Mouse (Mus musculus) liver, embryonic 12.5 days (tissue): ENCODE results near the gene Gpx3. TPM values are rescaled to one million over a fixed set of nuclear protein-coding genes. Genes with fewer than 3 reads are reported as not detected.

Experiments
- ATAC-seq: fragments of 200-750 bp; cut with Nextera tagmentation; 2 replicates; pipeline ENCODE4 v1.8.0; 2017; ENCODE audit warnings: moderate number of reproducible peaks, mild to moderate bottlenecking, moderate library complexity
- H3K27ac ChIP-seq: fragments of 300-500 bp; sonication (generic); 2 replicates; pipeline ENCODE4 v1.5.1; 2016; ENCODE audit warnings: mild to moderate bottlenecking
- H3K27me3 ChIP-seq: fragments of 300-500 bp; sonication (generic); replicated peaks from 2 replicates; pipeline ENCODE4 v1.6.1; 2016; ENCODE audit warnings: mild to moderate bottlenecking, moderate library complexity
- H3K36me3 ChIP-seq: fragments of 300-500 bp; sonication (generic); 2 replicates; pipeline ENCODE4 v1.6.1; 2016; ENCODE audit warnings: mild to moderate bottlenecking, moderate library complexity
- H3K4me1 ChIP-seq: fragments of 300-500 bp; sonication (generic); 2 replicates; pipeline ENCODE4 v1.6.1; 2016
- H3K4me2 ChIP-seq: fragments of 300-500 bp; sonication (generic); 2 replicates; pipeline ENCODE4 v1.6.1; 2016; ENCODE audit warnings: mild to moderate bottlenecking, moderate library complexity
- H3K4me3 ChIP-seq: fragments of 300-500 bp; sonication (generic); 2 replicates; pipeline ENCODE4 v1.5.1; 2016; ENCODE audit warnings: mild to moderate bottlenecking, moderate library complexity
- H3K9ac ChIP-seq: fragments of 300-500 bp; sonication (generic); 2 replicates; pipeline ENCODE4 v1.6.1; 2016; ENCODE audit warnings: mild to moderate bottlenecking, moderate library complexity
- H3K9me3 ChIP-seq: fragments of 300-500 bp; sonication (generic); replicated peaks from 2 replicates; pipeline ENCODE4 v1.6.1; 2016; ENCODE audit warnings: mild to moderate bottlenecking, moderate library complexity
- WGBS: fragments of 180-500 bp; shearing (Covaris S2); methylation state at CpG from one replicate; pipeline ENCODE4 v1.1.7; 2016; ENCODE audit not compliant: insufficient replicate concordance; 5-methylcytosine and 5-hydroxymethylcytosine counted together
- polyA plus RNA-seq: library from polyadenylated mRNA; unstranded; fragments of >200 nt; fragmentation: Nextera tagmentation; extraction: Ambion mirVana; gene quantifications from 2 replicates; pipeline ENCODE4 v1.2.1, GENCODE M21; 2016

Gene Gpx3
- polyA plus RNA-seq, 1 experiment from 2014 or later = 30.9 TPM

DNA sequence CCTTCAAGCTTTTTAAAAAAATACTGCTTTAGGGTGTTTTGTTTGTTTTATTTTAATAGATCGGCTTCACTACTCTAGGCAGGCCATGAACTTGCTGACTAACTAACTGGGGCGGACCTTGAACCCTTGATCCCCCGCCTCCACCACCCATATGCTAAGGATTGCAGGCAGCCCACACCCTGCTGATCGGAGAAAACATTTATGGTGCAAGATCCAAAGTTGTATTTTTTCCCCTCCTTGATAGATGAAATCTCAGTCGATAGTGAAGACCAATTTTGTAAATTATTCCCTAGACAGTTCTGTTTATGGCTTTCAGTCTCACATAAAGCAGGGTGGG is 35.2 kb upstream of the Gpx3 start:
- Histone ChIP-seq H3K9me3 (no peaks in the 10 kb centered on the region), H3K4me3 (peak overlapping the region; percentile 87), H3K9ac (peak overlapping the region; percentile 96), H3K27ac (peak overlapping the region; percentile 94), H3K36me3 (peaks cover 37% of the 10 kb centered on the region), H3K4me1 (peaks cover 43% of the 10 kb centered on the region), H3K4me2 (peak overlapping the region; percentile 94), H3K27me3 (no peaks in the 10 kb centered on the region)
- 2% methylated on average over 5 of the region's 5 CpGs for WGBS
- peak; percentile 64 for ATAC-seq

DNA sequence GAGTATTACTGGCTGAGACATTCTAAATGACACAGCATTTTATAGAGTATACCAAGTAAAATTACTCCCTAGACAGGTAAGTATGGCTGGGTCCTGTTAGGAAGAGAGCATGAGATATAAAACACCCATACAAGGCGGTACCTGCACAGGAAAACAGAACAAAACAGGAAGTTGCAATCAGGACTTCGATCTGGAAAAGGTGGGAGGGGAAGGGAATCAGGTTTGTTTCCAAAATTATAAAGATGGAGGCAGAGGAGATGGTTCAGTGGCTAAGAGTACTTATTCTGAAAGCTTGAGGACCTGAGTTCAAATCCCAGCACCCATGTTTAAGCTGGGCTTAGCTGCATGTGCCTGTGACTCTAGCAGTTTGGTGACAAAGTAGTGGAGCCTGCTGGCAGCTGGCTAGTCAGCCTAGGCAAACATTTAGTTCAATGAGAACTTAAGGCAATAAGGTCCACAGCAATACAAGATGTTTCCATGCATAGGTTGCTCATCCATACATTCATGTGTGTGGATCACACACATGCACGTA is 34.3 kb upstream of the Gpx3 start:
- Histone ChIP-seq H3K36me3 (peaks cover 47% of the 10 kb centered on the region), H3K27ac (peak overlapping the region; percentile 94), H3K27me3 (no peaks in the 10 kb centered on the region), H3K4me3 (peak overlapping the region; percentile 87), H3K4me1 (peaks cover 43% of the 10 kb centered on the region), H3K9ac (peak overlapping the region; percentile 96), H3K9me3 (no peaks in the 10 kb centered on the region), H3K4me2 (peak overlapping the region; percentile 94)
- no peak for ATAC-seq
- WGBS = 64% methylated on average over 3 of the region's 3 CpGs

DNA sequence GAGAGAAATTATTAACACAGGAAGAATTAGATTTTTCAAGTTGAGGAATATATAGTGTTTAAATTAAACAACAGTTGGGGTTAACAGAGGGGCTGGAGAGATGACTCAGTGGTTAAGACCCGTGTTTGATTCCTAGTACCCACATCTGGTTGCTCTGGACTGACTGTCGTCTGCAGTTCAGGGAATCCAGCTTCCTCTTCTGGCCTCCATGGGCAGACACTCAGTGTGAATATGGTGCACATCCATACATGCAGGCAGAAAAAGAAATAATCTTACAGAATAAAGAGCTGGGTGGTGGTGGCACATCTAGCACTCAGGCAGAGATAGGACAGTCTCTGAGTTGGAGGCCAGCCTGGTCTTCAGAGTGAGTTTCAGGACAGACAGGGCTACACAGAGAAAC is 33.8 kb upstream of the Gpx3 start:
- Histone ChIP-seq H3K9me3 (no peaks in the 10 kb centered on the region), H3K27ac (peak overlapping the region; percentile 94), H3K4me3 (peak overlapping the region; percentile 87; the same call in 1 of the 2 replicates), H3K4me1 (peaks cover 40% of the 10 kb centered on the region), H3K4me2 (peak overlapping the region; percentile 94), H3K27me3 (no peaks in the 10 kb centered on the region), H3K9ac (0 out of 2 replicates have a peak overlapping the region, but pooled peaks have one; percentile 31), H3K36me3 (peaks cover 51% of the 10 kb centered on the region)
- WGBS = 46% methylated on average over 2 of the region's 2 CpGs
- ATAC-seq = no peak

DNA sequence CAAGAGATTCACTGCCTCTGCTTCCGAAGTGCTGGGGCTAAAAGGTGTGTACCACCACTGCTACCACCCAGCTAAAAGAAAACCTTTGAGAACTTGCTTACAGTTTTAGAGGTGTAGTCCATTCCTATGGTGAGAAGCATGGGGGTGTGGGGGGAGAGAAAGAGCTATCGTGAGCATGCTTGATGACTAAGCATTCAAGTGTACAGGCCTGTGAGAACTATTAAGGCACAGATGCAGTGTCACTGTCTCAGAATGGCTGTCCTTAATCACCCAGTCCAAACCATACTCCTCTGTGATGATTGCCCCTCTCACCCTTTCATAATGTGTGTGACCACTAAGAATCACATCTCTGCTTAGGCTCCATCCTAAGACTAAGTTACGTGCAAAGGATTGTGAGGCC is 32.9 kb upstream of the Gpx3 start:
- peak overlapping the region; percentile 75 for H3K27ac ChIP-seq
- H3K9ac ChIP-seq = peak overlapping the region; percentile 42; the same call in 1 of the 2 replicates
- peaks cover 60% of the 10 kb centered on the region for H3K36me3 ChIP-seq
- no peaks in the 10 kb centered on the region for H3K9me3 ChIP-seq
- H3K4me3 ChIP-seq = no peak overlapping the region
- ATAC-seq = peak; percentile 38; the same call in 1 of the 2 replicates
- peak overlapping the region; percentile 34; the same call in 1 of the 2 replicates for H3K4me2 ChIP-seq
- H3K27me3 ChIP-seq = no peaks in the 10 kb centered on the region
- peaks cover 40% of the 10 kb centered on the region for H3K4me1 ChIP-seq
- 70% methylated on average over 3 of the region's 3 CpGs for WGBS

DNA sequence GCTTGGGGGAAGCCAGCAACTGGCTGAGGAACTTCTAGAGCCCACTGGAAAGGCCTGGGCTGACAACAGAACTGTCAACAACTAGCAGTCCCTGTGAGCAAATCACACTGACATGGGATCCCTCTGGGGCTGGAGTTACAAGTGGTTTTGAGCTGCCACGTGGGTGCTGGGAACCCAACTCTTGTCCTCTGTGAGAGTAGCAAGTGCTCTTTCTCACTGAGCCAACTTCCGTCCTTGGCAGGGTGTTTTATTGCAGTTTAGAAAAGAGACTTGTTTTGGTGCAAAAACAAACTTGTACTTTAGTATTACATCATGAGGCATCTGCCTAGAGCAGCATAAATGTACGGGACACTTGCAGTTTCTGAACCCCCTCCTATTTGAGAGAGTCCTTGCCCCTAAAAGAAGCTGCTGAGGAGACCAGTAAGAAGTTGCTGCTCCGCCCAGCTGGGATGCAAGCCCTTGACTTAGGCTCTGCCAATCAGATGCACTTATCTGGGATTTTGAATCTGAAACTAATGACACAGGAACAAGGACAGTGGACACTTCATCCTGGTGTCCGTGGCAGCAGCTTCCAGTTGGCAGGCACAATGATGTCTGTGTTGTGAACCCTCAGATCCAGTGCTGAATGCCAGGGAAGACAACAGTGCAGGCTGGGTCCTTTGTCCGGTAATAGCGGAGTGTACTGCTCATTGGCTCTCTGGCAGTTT is 30.3 kb upstream of the Gpx3 start:
- Histone ChIP-seq H3K27me3 (no peaks in the 10 kb centered on the region), H3K4me1 (peaks cover 28% of the 10 kb centered on the region), H3K9ac (no peak overlapping the region), H3K27ac (no peak overlapping the region), H3K4me2 (no peak overlapping the region), H3K4me3 (no peak overlapping the region), H3K36me3 (peaks cover 64% of the 10 kb centered on the region), H3K9me3 (no peaks in the 10 kb centered on the region)
- 75% methylated on average over 7 of the region's 7 CpGs for WGBS
- no peak for ATAC-seq

DNA sequence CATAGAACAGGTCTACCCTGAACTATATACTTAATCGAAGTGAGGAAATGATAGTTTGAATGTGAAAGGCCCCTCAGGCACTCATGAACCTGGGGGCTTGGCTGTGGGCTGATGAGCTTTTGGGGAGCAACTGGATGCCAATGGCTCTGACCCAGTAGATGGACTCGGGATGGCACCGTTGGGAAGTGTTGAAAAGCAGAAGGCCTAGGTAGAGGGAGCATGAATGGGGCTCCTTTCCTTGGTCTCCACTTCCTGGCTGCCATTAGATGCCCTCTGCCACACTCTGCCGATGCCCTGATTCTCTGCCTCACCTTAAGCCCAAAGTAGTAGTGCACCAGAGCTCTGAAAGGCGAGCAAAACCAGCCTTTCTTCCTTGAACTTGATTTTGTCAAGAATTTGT is 26.2 kb upstream of the Gpx3 start:
- Histone ChIP-seq H3K4me2 (no peak overlapping the region), H3K9me3 (no peaks in the 10 kb centered on the region), H3K36me3 (peaks cover 37% of the 10 kb centered on the region), H3K4me3 (no peak overlapping the region), H3K27ac (no peak overlapping the region), H3K9ac (no peak overlapping the region), H3K27me3 (no peaks in the 10 kb centered on the region), H3K4me1 (peaks cover 9% of the 10 kb centered on the region)
- 66% methylated on average over 5 of the region's 5 CpGs for WGBS
- no peak for ATAC-seq

DNA sequence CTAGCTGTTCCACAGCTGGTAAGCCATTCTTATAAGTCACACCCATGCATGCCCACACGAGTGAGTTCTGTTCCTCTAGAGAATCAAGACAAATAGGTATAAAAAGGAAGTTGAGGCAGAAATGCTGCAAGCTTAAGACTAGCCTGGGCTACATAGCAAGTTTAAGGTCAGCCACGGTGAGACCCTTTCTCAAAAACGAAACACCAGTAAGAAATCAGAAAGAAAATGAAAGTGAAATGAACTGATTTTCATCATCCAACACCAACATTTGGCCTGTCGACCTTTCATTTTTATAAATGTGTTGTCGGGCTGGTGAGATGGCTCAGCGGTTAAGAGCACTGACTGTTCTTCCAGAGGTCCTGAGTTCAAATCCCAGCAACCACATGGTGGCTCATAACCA is 23.4 kb upstream of the Gpx3 start:
- no peak for ATAC-seq
- H3K9me3 ChIP-seq = no peaks in the 10 kb centered on the region
- no peak overlapping the region for H3K27ac ChIP-seq
- H3K27me3 ChIP-seq = no peaks in the 10 kb centered on the region
- H3K4me3 ChIP-seq = no peak overlapping the region
- WGBS = 55% methylated on average over 6 of the region's 6 CpGs
- H3K36me3 ChIP-seq = peaks cover 8% of the 10 kb centered on the region
- H3K4me1 ChIP-seq = peaks cover 14% of the 10 kb centered on the region
- no peak overlapping the region for H3K9ac ChIP-seq
- H3K4me2 ChIP-seq = no peak overlapping the region

DNA sequence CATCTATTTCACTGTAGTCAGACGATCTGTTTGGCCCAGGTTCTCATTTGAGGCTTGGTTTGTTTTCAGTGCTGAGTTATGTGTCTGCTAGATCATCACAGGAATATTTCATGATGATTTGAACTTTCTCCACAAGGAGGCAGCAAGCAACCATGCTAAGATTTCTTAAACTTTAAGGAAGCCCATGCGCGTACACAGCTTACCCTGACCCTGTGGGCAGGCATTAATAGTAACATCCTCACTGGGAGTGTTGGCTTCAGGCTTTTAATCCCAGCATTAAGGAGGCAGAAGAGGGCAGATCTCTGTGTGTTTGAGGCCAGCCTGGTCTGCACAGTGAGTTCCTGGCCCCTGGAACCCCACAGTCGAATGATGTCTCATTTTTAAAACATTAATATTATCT is 22.8 kb upstream of the Gpx3 start:
- Histone ChIP-seq H3K9ac (no peak overlapping the region), H3K36me3 (peaks cover 3% of the 10 kb centered on the region), H3K9me3 (no peaks in the 10 kb centered on the region), H3K4me1 (peaks cover 18% of the 10 kb centered on the region), H3K27me3 (no peaks in the 10 kb centered on the region), H3K4me3 (no peak overlapping the region), H3K27ac (no peak overlapping the region), H3K4me2 (no peak overlapping the region)
- WGBS = 22% methylated on average over 4 of the region's 4 CpGs
- no peak for ATAC-seq

DNA sequence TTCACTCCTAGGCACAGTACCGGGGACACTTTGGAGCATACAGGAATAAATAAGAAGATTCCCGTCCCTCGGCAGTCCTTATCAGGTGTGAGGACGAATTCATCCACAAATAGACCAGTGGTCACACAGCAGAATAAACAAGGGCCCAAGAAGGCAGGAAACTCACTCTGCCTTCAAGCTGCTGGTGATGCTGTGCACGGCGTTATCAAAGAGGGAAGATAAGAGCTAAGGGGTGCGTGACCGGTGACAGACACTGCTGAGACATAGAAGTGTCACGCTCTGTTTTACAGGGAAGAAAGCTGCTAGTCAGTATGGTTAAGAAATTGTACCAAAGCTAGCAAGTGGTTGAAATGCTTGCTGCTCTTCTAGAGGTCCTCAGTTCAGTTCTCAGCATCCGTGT is 22.3 kb upstream of the Gpx3 start:
- Histone ChIP-seq H3K9ac (no peak overlapping the region), H3K27ac (no peak overlapping the region), H3K4me2 (no peak overlapping the region), H3K4me1 (peaks cover 23% of the 10 kb centered on the region), H3K27me3 (no peaks in the 10 kb centered on the region), H3K4me3 (no peak overlapping the region), H3K36me3 (no peaks in the 10 kb centered on the region), H3K9me3 (no peaks in the 10 kb centered on the region)
- 23% methylated on average over 10 of the region's 10 CpGs for WGBS
- no peak for ATAC-seq

DNA sequence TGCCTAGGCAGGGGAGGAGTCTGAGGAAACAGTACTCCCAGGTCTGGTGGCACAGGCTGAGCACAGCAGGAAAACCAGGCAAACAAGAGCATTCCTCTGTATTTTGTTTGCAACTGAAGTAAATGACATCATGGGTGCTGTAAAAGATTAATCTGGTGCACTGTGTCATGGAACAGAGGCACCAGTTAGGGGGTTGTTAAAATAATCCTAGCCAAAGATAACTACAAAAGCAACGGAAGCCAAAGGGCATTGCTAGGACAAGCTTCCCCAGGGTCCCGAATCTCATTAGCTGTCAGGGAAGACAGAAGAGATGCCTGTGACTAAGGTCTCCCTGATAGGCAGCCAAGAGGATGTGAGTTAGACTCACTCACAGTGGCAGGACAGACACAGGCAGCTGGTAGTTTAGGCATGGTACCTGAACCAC is 21.2 kb upstream of the Gpx3 start:
- Histone ChIP-seq H3K36me3 (no peaks in the 10 kb centered on the region), H3K9me3 (no peaks in the 10 kb centered on the region), H3K4me1 (peaks cover 30% of the 10 kb centered on the region), H3K4me2 (no peak overlapping the region), H3K4me3 (no peak overlapping the region), H3K27me3 (no peaks in the 10 kb centered on the region), H3K9ac (no peak overlapping the region), H3K27ac (no peak overlapping the region)
- 39% methylated on average over 2 of the region's 2 CpGs for WGBS
- ATAC-seq = peak; percentile 44; the same call in 1 of the 2 replicates

DNA sequence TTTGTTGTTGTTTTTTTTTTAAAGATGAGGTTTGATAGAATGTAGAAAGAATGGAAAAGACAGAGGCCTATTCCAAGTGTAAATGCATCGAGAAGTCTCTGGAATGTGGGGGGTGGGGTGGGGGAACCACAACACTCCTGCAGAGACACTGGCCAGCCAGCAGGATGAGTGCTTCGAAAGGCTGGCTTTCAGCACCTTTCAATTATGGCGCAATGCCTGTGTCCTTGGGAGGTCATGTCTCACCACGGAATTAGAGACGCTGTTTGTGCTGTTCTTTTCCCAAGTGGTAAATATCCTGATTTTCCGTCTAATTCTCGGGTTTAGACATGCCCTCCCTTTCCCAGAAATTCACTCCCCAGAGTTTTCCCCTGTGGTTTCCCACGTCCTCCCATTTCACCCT is 19.6 kb upstream of the Gpx3 start:
- no peak overlapping the region for H3K4me2 ChIP-seq
- H3K36me3 ChIP-seq = no peaks in the 10 kb centered on the region
- no peak overlapping the region for H3K4me3 ChIP-seq
- H3K9me3 ChIP-seq = no peaks in the 10 kb centered on the region
- H3K4me1 ChIP-seq = peaks cover 30% of the 10 kb centered on the region
- 48% methylated on average over 8 of the region's 8 CpGs for WGBS
- no peak overlapping the region for H3K9ac ChIP-seq
- no peak for ATAC-seq
- no peaks in the 10 kb centered on the region for H3K27me3 ChIP-seq
- H3K27ac ChIP-seq = no peak overlapping the region

DNA sequence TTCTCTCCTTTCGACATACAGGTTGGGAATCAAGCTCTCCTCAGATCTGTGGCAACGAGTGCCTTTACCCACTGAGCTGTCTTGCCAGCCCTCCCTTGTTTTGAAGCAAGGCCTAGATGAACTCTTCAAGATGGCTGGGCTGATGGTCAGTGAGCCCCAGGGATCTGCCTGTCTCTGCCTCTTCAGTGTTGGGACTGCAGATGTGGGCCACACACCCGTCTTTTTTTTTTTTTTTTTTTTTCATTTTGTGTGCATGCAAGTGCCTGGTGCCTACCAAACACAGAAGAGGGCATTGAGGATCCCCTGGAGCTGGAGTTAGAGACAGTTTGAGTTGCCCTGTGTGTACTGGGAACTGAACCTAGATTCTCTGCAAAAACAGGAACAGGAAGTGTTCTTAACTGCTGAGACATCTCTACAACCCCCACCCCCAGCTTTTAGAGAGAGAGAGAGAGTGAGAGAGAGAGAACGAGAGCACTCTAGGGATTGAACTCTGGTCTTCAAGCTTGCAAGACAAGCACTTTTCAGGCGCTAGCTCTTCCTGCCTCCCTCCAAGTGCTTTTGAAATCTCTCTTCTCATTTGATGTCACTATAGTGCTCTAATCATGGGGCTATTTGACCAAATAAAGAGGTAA is 17.9 kb upstream of the Gpx3 start:
- Histone ChIP-seq H3K4me2 (no peak overlapping the region), H3K36me3 (no peaks in the 10 kb centered on the region), H3K27ac (peak overlapping the region; percentile 52; the same call in 1 of the 2 replicates), H3K4me3 (no peak overlapping the region), H3K4me1 (peaks cover 30% of the 10 kb centered on the region), H3K9me3 (no peaks in the 10 kb centered on the region), H3K27me3 (no peaks in the 10 kb centered on the region), H3K9ac (no peak overlapping the region)
- WGBS = 46% methylated on average over 5 of the region's 5 CpGs
- ATAC-seq = no peak
